Mouse (Mus musculus): ENCODE data around the gene Arrb1. TPM values are rescaled to one million over a fixed set of nuclear protein-coding genes. Genes with fewer than 3 reads are reported as not detected.

Arrb1 gene
- polyA plus RNA-seq, 1 experiment from 2014 or later: 4.4 TPM

DNA sequence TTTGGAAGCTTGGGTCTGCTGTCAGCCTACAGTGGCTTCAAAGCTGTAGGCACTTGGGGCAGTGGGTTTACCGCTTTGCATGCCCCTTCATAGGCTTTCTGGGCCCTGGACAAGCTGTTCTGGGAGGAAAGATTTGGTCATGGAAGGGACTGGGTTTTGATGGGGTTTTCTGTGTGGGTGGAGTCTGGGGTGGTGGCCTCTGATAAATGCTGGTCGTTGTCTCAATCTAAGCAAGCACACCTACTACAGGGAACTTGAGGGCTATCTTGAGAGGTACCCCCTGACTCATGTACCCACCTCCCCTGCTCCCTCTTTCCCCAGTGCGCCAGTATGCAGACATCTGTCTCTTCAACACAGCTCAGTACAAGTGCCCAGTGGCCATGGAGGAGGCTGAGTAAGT is 57.4 kb downstream of the Arrb1 start:
- TF ChIP-seq CTCF (IDR thresholded peaks at IDR 0.05; ENCODE audit: low read depth): no peak
- Histone ChIP-seq H3K36me3 (ENCODE audit: control insufficient read depth, insufficient read depth) (peaks cover 45% of the 10 kb centered on the region), H3K4me3 (ENCODE audit: low read depth, low read length) (no peak overlapping the region), H3K9me3 (ENCODE audit: control insufficient read depth) (no peaks in the 10 kb centered on the region), H3K4me2 (replicated peaks; ENCODE audit: low read depth) (no peak overlapping the region), H3K27ac (ENCODE audit: low read depth, low read length) (no peak overlapping the region), H3K4me1 (replicated peaks; ENCODE audit: control insufficient read depth, insufficient read depth, low read length) (no peaks in the 10 kb centered on the region), H3K27me3 (replicated peaks; ENCODE audit: control insufficient read depth, insufficient read depth, low read length) (no peaks in the 10 kb centered on the region), H3K9ac (ENCODE audit: low read depth, low read length) (no peak overlapping the region)
- no peak for ATAC-seq
- WGBS: 83% methylated on average over 3 of the region's 3 CpGs

DNA sequence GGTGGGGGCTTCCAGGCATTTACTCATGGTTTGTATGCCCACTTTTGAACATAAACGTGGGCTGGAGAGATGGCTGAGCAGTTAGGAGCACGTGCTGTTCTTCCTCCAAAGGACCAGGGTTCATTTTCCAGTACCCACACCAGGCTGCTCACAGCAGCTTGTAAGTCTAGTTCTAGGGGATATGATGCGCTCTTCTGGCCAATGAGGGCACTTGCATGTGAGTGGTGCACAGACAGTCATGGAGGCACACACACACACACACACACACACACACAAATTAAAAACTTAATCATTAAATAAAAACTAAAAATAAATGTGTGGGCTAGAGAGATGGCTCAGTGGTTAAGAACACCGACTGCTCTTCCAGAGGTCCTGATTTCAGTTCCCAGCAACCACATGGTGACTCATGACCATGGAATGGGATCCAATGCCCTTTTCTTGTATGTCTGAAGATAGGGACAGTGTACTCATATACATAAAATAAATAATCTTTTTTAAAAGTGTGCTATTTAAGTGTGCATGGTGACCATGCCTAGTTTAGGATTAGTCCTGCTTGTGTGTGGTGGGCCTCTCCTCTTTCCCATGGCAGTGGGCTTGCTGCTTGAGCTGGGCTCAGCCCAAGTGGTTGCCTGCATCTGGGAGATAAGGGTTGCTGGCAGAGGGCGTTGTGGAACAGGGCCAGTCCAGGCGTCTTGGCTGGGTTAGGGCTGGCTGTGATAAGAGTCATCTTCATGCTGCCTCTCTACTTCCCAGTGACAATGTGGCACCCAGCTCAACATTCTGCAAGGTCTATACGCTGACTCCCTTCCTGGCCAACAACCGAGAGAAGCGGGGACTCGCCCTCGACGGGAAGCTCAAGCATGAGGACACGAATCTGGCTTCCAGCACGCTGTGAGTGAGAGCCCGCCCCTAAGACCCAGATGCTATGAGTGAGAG is 58.9 kb downstream of the Arrb1 start:
- Histone ChIP-seq H3K9ac (ENCODE audit: low read depth, low read length) (no peak overlapping the region), H3K27ac (ENCODE audit: low read depth, low read length) (no peak overlapping the region), H3K27me3 (replicated peaks; ENCODE audit: control insufficient read depth, insufficient read depth, low read length) (no peaks in the 10 kb centered on the region), H3K36me3 (ENCODE audit: control insufficient read depth, insufficient read depth) (peaks cover 41% of the 10 kb centered on the region), H3K9me3 (ENCODE audit: control insufficient read depth) (no peaks in the 10 kb centered on the region), H3K4me2 (replicated peaks; ENCODE audit: low read depth) (no peak overlapping the region), H3K4me1 (replicated peaks; ENCODE audit: control insufficient read depth, insufficient read depth, low read length) (no peaks in the 10 kb centered on the region), H3K4me3 (ENCODE audit: low read depth, low read length) (no peak overlapping the region)
- ATAC-seq: no peak
- 87% methylated on average over 15 of the region's 15 CpGs for WGBS
- no peak for TF ChIP-seq CTCF (IDR thresholded peaks at IDR 0.05; ENCODE audit: low read depth)

DNA sequence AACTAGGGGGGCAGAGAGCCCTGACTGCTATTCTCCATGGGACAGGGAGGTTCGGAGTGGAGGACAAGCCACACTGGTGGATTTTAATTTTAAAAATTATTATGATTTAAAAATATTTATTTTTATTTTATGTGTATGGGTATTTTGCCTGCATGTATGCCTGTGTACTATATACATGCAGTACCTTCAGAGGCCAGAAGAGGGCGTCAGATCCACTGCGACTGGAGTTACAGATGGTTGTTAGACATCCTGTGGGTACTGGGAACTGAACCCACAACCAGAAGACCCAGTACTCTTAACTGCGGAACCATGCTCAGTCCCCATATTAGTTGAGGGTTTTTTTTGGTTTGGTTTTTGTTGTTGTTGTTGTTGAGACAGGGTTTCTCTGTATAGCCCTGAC is 63.5 kb downstream of the Arrb1 start:
- TF ChIP-seq CTCF (IDR thresholded peaks at IDR 0.05; ENCODE audit: low read depth): peak; percentile 48
- Histone ChIP-seq H3K4me3 (ENCODE audit: low read depth, low read length) (no peak overlapping the region), H3K27ac (ENCODE audit: low read depth, low read length) (no peak overlapping the region), H3K9ac (ENCODE audit: low read depth, low read length) (no peak overlapping the region), H3K4me1 (replicated peaks; ENCODE audit: control insufficient read depth, insufficient read depth, low read length) (no peaks in the 10 kb centered on the region), H3K4me2 (replicated peaks; ENCODE audit: low read depth) (no peak overlapping the region), H3K36me3 (ENCODE audit: control insufficient read depth, insufficient read depth) (peaks cover 48% of the 10 kb centered on the region), H3K9me3 (ENCODE audit: control insufficient read depth) (no peaks in the 10 kb centered on the region), H3K27me3 (replicated peaks; ENCODE audit: control insufficient read depth, insufficient read depth, low read length) (no peaks in the 10 kb centered on the region)
- no peak for ATAC-seq
- 78% methylated on average over 4 of the region's 4 CpGs for WGBS

DNA sequence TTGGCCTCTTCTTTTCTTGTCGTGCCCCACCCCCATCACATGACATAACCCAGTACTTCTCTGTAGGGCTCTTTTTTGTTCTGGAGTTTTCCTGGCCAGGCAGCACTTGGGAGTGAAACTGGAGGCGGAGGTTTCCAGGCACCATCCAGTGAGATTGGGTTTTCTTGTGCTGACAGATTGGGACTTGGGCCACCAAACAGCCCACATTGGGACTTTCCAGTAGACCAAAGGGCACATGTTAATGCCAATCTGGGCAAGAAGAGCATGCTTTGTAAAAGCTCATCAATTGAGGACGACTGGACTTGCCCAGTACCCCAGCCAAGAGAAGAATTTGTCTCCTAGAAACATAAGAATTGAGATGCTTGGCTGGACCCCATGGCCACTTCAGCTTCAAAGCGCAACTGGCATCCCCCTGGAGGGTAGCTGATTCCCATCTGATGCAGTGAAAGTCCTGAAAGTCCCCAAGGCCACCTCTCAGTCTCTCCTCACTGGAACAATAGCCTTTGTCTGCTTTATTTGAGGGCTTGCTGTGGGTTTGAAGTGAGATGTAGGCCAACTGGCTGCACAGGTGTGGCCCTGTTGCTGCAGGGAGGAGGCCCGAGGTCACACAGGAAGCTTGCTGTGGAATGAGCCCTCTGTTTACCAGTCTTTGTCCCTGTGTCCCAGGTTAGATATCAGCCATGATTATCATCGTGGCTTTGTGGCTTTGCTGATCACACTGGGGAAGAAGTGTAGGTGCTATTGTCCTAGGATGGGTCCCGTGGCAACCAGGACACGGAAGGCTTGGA is 68.8 kb downstream of the Arrb1 start:
- 66% methylated on average over 8 of the region's 8 CpGs for WGBS
- H3K4me1 ChIP-seq (replicated peaks; ENCODE audit: control insufficient read depth, insufficient read depth, low read length): no peaks in the 10 kb centered on the region
- H3K4me2 ChIP-seq (replicated peaks; ENCODE audit: low read depth): no peak overlapping the region

DNA sequence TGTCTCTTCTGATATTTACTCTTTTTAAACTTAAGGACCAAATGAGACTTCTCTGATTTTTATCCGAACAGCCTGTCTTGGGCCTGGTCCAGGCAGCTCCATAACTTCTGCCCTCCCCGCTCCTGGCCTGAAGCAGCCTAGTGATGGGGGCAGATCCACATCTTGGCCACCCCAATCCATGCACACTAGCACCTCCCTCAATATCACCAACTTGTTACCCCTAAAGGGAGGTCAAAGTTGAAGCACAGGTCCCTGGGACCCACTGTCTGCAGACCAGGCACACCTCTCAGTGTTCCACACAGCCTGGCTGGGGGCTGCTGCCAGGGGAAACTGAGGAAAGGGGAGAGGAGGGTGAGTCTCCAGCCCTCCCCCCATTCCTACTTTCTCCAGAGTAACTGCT is 69.8 kb downstream of the Arrb1 start:
- Histone ChIP-seq H3K9ac (ENCODE audit: low read depth, low read length) (no peak overlapping the region), H3K4me2 (replicated peaks; ENCODE audit: low read depth) (no peak overlapping the region), H3K36me3 (ENCODE audit: control insufficient read depth, insufficient read depth) (peaks cover 24% of the 10 kb centered on the region; the same call in 1 of the 2 replicates), H3K4me1 (replicated peaks; ENCODE audit: control insufficient read depth, insufficient read depth, low read length) (no peaks in the 10 kb centered on the region), H3K27ac (ENCODE audit: low read depth, low read length) (no peak overlapping the region), H3K4me3 (ENCODE audit: low read depth, low read length) (no peak overlapping the region), H3K27me3 (replicated peaks; ENCODE audit: control insufficient read depth, insufficient read depth, low read length) (no peaks in the 10 kb centered on the region), H3K9me3 (ENCODE audit: control insufficient read depth) (no peaks in the 10 kb centered on the region)
- no peak for TF ChIP-seq CTCF (IDR thresholded peaks at IDR 0.05; ENCODE audit: low read depth)
- no peak for ATAC-seq
- WGBS: 91% methylated on average over 2 of the region's 2 CpGs

More for the DNA sequence above, 68.8 kb downstream of the Arrb1 start:
- no peak for ATAC-seq
- Histone ChIP-seq H3K27ac (ENCODE audit: low read depth, low read length) (no peak overlapping the region), H3K9me3 (ENCODE audit: control insufficient read depth) (no peaks in the 10 kb centered on the region), H3K9ac (ENCODE audit: low read depth, low read length) (no peak overlapping the region), H3K27me3 (replicated peaks; ENCODE audit: control insufficient read depth, insufficient read depth, low read length) (no peaks in the 10 kb centered on the region), H3K36me3 (ENCODE audit: control insufficient read depth, insufficient read depth) (peaks cover 28% of the 10 kb centered on the region; the same call in 1 of the 2 replicates), H3K4me3 (ENCODE audit: low read depth, low read length) (no peak overlapping the region)
- TF ChIP-seq CTCF (IDR thresholded peaks at IDR 0.05; ENCODE audit: low read depth): no peak

DNA sequence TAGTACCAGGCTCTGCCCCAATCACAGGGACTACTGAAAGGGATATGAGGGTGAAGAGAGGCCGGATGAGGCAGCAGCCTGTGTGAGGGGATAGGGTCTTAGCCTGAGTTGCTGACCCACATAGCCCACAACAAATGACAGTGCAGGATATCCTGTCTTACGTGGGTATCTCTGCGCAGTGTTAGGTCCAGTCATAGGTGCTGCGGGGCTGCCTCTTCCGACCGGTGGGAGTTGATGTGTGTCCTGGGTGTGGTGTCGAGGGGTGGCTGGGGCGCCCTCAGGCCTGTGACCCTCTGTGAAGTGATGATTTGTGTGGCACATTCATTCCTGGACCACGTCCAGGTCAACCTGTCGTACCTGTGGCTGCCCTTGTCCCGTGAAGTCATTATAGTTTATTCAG is 71.0 kb downstream of the Arrb1 start:
- Histone ChIP-seq H3K9ac (ENCODE audit: low read depth, low read length) (no peak overlapping the region), H3K9me3 (ENCODE audit: control insufficient read depth) (no peaks in the 10 kb centered on the region), H3K4me2 (replicated peaks; ENCODE audit: low read depth) (no peak overlapping the region), H3K4me1 (replicated peaks; ENCODE audit: control insufficient read depth, insufficient read depth, low read length) (no peaks in the 10 kb centered on the region), H3K27me3 (replicated peaks; ENCODE audit: control insufficient read depth, insufficient read depth, low read length) (no peaks in the 10 kb centered on the region), H3K36me3 (ENCODE audit: control insufficient read depth, insufficient read depth) (peaks cover 20% of the 10 kb centered on the region; the same call in 1 of the 2 replicates), H3K4me3 (ENCODE audit: low read depth, low read length) (no peak overlapping the region), H3K27ac (ENCODE audit: low read depth, low read length) (no peak overlapping the region)
- TF ChIP-seq CTCF (IDR thresholded peaks at IDR 0.05; ENCODE audit: low read depth): no peak
- ATAC-seq: no peak
- 85% methylated on average over 11 of the region's 11 CpGs for WGBS

All from intestine, postnatal 0 days (tissue).